Mouse (Mus musculus) MEL (cell line): ENCODE data around the gene Haus2.

ENCODE experiments used
- CTCF ChIP-seq, 3 experiments: IDR thresholded peaks in 2 of 3; conservative IDR thresholded peaks in 1 of 3; 2 replicates each; pipeline ENCODE4 v1.5.1; 2011 to 2012; ENCODE audit warnings: low read length in 3 of 3, low read depth in 2 of 3, mild to moderate bottlenecking in 2 of 3, improper control_type of control experiment in 1 of 3, inconsistent platforms in 1 of 3, mixed read lengths in 1 of 3, moderate library complexity in 1 of 3; ENCODE audit not compliant: control insufficient read depth in 1 of 3, insufficient read depth in 1 of 3, poor library complexity in 1 of 3, severe bottlenecking in 1 of 3
- MAX ChIP-seq: IDR thresholded peaks from 2 replicates; pipeline ENCODE4 v1.6.1; 2011; ENCODE audit warnings: low read length, improper control_type of control experiment
- POLR2A ChIP-seq, 2 experiments: IDR thresholded peaks; 2 replicates each; pipeline ENCODE4 v1.6.1; 2011 to 2012; ENCODE audit warnings: low read length in 2 of 2, mild to moderate bottlenecking in 2 of 2, control low read depth in 1 of 2, improper control_type of control experiment in 1 of 2, low read depth in 1 of 2, moderate library complexity in 1 of 2; ENCODE audit not compliant: control insufficient read depth in 1 of 2, insufficient read depth in 1 of 2, poor library complexity in 1 of 2
- RCOR1 ChIP-seq: IDR thresholded peaks from 2 replicates; pipeline ENCODE4 v1.6.1; 2012; ENCODE audit warnings: low read depth, mild to moderate bottlenecking, inconsistent platforms, low read length, improper control_type of control experiment
- USF1 ChIP-seq: IDR thresholded peaks from 2 replicates; pipeline ENCODE4 v1.6.1; 2014; ENCODE audit warnings: low read depth, mild to moderate bottlenecking, inconsistent platforms, low read length, improper control_type of control experiment, moderate library complexity

- TF ChIP-seq POLR2A (IDR thresholded peaks at IDR 0.05; ENCODE audit: control insufficient read depth in 1 of 2, insufficient read depth in 1 of 2, low read depth in 1 of 2, low read length in 2 of 2, poor library complexity in 1 of 2): no peak
- TF ChIP-seq MAX: no peak
- TF ChIP-seq RCOR1: no peak
- no peak for TF ChIP-seq CTCF (IDR thresholded peaks at IDR 0.05 in 2 of 3, conservative IDR thresholded peaks at IDR 0.05 in 1 of 3; ENCODE audit: control insufficient read depth in 1 of 3, insufficient read depth in 1 of 3, low read depth in 2 of 3, low read length in 3 of 3, poor library complexity in 1 of 3, severe bottlenecking in 1 of 3)
- no peak for TF ChIP-seq USF1
These were observed 38.1 kb upstream of the Haus2 start for GRCm38 (mm10) chr2:120571081-120571480.
